Mouse (Mus musculus): Measurements from ENCODE around the gene Tmem135.

GRCm38 (mm10) chr7:89253317-89253716, 150.7 kb downstream of the Tmem135 start:
- TF ChIP-seq CTCF (IDR thresholded peaks at IDR 0.05): no peak
- no peak for TF ChIP-seq EP300 (IDR thresholded peaks at IDR 0.05)
